Mouse (Mus musculus) hindbrain, embryonic 11.5 days (tissue): Measurements from ENCODE around the gene Cartpt. TPM values are rescaled to one million over a fixed set of nuclear protein-coding genes. Genes with fewer than 3 reads are reported as not detected.
"Not testable (repeated sequence)": the region's sequence is repeated elsewhere in the genome, so short reads cannot be mapped to it uniquely, and the experiment has no call there.

ENCODE experiments used
- ATAC-seq: fragments of 200-750 bp; cut with Nextera tagmentation; 2 replicates; pipeline ENCODE4 v1.8.0; 2017; ENCODE audit warnings: mild to moderate bottlenecking, moderate TSS enrichment, moderate library complexity; ENCODE audit not compliant: low FRiP score
- DNase-seq: peaks from one replicate; pipeline ENCODE4 v3.0.0-alpha.2; 2015; ENCODE audit warnings: low spot score
- H3K27ac ChIP-seq: fragments of 300-500 bp; sonication (generic); 2 replicates; pipeline ENCODE4 v1.5.1; 2014; ENCODE audit warnings: mild to moderate bottlenecking, low read depth, low read length
- H3K27me3 ChIP-seq: fragments of 300-500 bp; sonication (generic); 2 replicates; pipeline ENCODE4 v1.6.1; 2014; ENCODE audit warnings: mild to moderate bottlenecking, low read length, moderate library complexity, mixed read lengths; ENCODE audit not compliant: control insufficient read depth, insufficient read depth
- H3K36me3 ChIP-seq: fragments of 300-500 bp; sonication (generic); 2 replicates; pipeline ENCODE4 v1.6.1; 2014; ENCODE audit warnings: mild to moderate bottlenecking, low read length, moderate library complexity, mixed read lengths; ENCODE audit not compliant: control insufficient read depth, insufficient read depth
- H3K4me1 ChIP-seq: fragments of 300-500 bp; sonication (generic); replicated peaks from 2 replicates; pipeline ENCODE4 v1.6.1; 2014; ENCODE audit warnings: low read length, mixed read lengths; ENCODE audit not compliant: control insufficient read depth, insufficient read depth
- H3K4me2 ChIP-seq: fragments of 300-500 bp; sonication (generic); replicated peaks from 2 replicates; pipeline ENCODE4 v1.6.1; 2014; ENCODE audit warnings: mild to moderate bottlenecking, low read depth, low read length
- H3K4me3 ChIP-seq: fragments of 300-500 bp; sonication (generic); 2 replicates; pipeline ENCODE4 v1.5.1; 2014; ENCODE audit warnings: low read depth, low read length
- H3K9ac ChIP-seq: fragments of 300-500 bp; sonication (generic); 2 replicates; pipeline ENCODE4 v1.6.1; 2014; ENCODE audit warnings: low read depth, low read length
- H3K9me3 ChIP-seq: fragments of 300-500 bp; sonication (generic); 2 replicates; pipeline ENCODE4 v1.6.1; 2016; ENCODE audit warnings: low read length; ENCODE audit not compliant: control insufficient read depth
- WGBS: fragments of 180-500 bp; shearing (Covaris S2); extraction: QIAGEN DNeasy Blood & Tissue Kit; methylation state at CpG from one replicate; pipeline ENCODE4 v1.1.7; 2014; 5-methylcytosine and 5-hydroxymethylcytosine counted together
- polyA plus RNA-seq: library from polyadenylated mRNA; unstranded; fragments of >200 nt; fragmentation: Nextera tagmentation; extraction: Ambion mirVana; gene quantifications from 2 replicates; pipeline ENCODE4 v1.2.1, GENCODE M21; 2014

The Cartpt gene
- polyA plus RNA-seq, 1 experiment from 2014 or later = 32.8 TPM

DNA sequence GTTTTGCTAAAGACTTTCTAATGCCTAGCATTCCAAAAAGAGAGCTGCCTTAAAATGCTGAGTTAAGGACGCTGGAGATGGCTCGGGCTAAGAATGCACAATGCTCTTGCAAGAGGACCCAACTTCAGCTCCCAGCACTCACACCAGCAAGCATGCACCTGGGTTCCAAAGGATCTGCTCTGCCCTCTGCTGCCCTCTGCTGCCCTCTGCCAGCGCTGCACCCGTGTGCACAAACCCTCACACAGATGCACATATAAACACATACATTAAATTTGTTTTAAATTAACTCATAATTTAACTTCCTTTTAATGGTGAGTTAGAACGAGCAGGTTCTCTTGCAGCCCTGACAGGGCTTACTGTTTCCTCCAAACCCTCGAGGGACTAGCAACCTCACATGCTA lies 32.5 kb downstream of the Cartpt start:
- Histone ChIP-seq H3K9ac (no peak overlapping the region), H3K27me3 (no peaks in the 10 kb centered on the region), H3K9me3 (no peaks in the 10 kb centered on the region), H3K27ac (no peak overlapping the region), H3K4me2 (no peak overlapping the region), H3K4me3 (no peak overlapping the region), H3K36me3 (no peaks in the 10 kb centered on the region), H3K4me1 (no peaks in the 10 kb centered on the region)
- no peak for DNase-seq
- no peak for ATAC-seq
- 89% methylated on average over 6 of the region's 6 CpGs for WGBS

DNA sequence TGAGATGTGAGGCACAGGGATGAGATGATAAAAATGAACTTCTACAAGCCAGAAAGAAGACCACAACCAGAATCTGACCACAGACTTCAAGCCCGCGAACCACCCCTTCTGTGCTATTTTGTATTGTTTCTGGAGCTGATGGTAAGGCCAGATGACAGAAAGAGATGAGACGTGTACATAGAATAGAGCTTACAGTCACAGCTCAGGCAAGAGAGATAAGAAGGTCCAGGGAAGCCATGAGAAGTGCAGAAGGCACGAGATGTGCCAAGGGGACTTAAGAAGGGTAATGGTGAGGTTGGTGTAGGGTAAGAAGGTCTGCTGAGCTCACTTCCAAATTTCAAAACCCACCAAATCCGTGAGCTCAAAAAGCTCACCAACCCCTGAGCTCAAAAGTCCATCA lies 36.6 kb downstream of the Cartpt start:
- Histone ChIP-seq H3K27me3 (no peaks in the 10 kb centered on the region), H3K4me1 (no peaks in the 10 kb centered on the region), H3K27ac (no peak overlapping the region), H3K9ac (no peak overlapping the region), H3K36me3 (no peaks in the 10 kb centered on the region), H3K4me3 (no peak overlapping the region), H3K4me2 (no peak overlapping the region), H3K9me3 (no peaks in the 10 kb centered on the region)
- no peak for DNase-seq
- no peak for ATAC-seq
- WGBS = 86% methylated on average over 5 of the region's 5 CpGs

DNA sequence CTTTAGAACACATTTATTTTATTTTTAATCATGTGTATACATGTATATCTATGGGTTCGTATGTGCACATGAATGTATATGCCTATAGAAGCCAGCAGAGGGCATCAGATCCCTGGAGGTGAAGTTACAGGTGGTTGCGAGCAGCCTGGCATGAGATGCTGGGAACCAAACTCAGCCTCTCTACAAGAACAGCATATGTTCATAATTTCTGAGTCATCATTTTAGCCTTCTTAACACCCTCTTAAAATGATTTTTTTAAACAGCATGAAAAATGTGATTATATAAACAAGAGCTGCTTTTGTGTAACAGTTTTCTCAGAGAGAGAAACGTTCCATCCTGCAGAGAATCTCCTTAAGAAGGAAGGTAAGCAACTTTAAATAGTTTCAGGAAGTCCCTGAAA lies 40.2 kb downstream of the Cartpt start:
- Histone ChIP-seq H3K27ac (no peak overlapping the region), H3K4me1 (no peaks in the 10 kb centered on the region), H3K27me3 (no peaks in the 10 kb centered on the region), H3K4me3 (no peak overlapping the region), H3K9ac (no peak overlapping the region), H3K9me3 (no peaks in the 10 kb centered on the region), H3K4me2 (no peak overlapping the region), H3K36me3 (no peaks in the 10 kb centered on the region)
- DNase-seq (no peak), ATAC-seq (no peak)
- 90% methylated on average over 3 of the region's 3 CpGs for WGBS

DNA sequence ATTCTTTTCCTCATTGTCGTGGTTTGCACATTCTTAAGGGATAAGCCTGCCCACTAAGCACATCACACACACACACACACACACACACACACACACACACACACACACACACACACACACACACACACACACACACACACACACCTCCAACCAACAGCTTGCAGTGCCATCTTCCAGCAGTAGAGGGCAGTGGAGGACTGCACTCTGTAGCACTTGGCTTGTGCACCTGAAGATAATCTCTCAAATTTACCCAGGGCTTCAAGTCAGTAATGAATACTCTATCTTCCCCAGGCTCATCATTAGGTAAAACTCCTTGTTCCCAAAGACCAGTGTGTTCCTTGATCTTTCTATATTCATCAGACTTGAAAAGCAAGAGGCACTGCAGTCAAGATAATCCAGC lies 41.8 kb downstream of the Cartpt start:
- Histone ChIP-seq H3K36me3 (no peaks in the 10 kb centered on the region), H3K27me3 (no peaks in the 10 kb centered on the region), H3K9me3 (no peaks in the 10 kb centered on the region), H3K9ac (no peak overlapping the region), H3K4me3 (no peak overlapping the region), H3K4me2 (no peak overlapping the region), H3K27ac (no peak overlapping the region), H3K4me1 (no peaks in the 10 kb centered on the region)
- DNase-seq (peak; percentile 86), ATAC-seq (no peak)
- WGBS = 17% methylated on average over 1 of the region's 1 CpGs

DNA sequence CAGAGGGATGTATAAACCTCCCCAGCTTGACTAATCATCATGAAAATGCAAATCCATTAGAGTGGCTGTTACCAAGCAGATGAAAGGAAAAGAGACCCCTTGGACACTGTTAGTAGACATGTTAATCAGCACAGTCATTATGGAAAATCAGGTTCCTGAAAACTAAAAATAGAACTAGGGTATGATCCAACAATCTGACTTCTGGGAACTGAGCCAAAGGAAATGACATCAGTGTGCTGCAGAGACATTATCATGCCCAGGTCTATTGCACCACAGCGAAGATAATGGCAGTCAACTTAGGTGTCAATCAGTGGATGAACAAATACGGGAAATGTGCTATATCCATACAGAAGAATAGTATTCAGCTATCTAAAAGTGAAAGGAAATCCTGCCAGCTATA lies 43.0 kb downstream of the Cartpt start:
- Histone ChIP-seq H3K27me3 (no peaks in the 10 kb centered on the region), H3K36me3 (no peaks in the 10 kb centered on the region), H3K4me2 (no peak overlapping the region), H3K4me3 (no peak overlapping the region), H3K4me1 (no peaks in the 10 kb centered on the region), H3K9ac (no peak overlapping the region), H3K9me3 (no peaks in the 10 kb centered on the region), H3K27ac (no peak overlapping the region)
- whole genome bisulfite sequencing = 73% methylated on average over 2 of the region's 2 CpGs
- ATAC-seq (no peak), DNase-seq (no peak)

DNA sequence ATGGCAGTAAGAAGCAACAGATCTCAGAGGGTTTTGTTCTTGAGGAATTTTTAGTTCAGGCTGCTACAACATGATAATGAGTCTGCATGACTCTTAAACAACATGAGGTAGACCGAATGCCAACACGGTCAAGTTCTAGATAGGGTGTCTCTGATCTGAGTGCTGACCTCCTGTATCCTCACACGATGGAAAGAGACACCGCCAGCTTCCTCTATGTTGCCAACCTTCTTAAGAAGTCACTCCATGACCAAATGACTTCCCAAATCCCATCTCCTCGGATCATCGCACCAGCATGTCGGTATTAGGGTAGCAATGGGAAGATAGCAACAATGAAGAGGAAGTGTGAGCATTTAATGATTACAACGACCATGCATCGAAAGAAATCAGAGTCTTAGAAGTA lies 43.6 kb downstream of the Cartpt start:
- Histone ChIP-seq H3K4me3 (no peak overlapping the region), H3K4me1 (no peaks in the 10 kb centered on the region), H3K36me3 (no peaks in the 10 kb centered on the region), H3K27me3 (no peaks in the 10 kb centered on the region), H3K9ac (no peak overlapping the region), H3K9me3 (no peaks in the 10 kb centered on the region), H3K4me2 (no peak overlapping the region), H3K27ac (no peak overlapping the region)
- 85% methylated on average over 9 of the region's 9 CpGs for WGBS
- ATAC-seq (no peak), DNase-seq (no peak)

DNA sequence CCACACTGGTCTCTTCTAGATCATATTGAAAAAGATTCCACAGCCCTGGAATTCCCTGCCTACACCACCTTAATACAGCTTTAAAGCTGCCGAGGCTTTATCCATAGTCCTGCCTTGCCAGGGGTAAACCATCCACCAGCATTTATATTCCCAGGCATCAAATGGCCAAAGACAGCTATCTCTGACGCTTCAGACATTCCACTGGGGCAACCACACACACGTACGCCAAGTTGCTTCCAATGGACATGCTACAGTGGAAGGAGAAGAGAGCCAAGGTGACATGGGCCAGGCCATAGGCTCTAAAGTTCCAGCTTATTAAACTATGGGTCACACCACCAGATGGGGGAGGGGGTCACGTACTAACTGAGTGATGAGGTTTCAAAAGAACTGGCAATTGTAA lies 45.7 kb downstream of the Cartpt start:
- Histone ChIP-seq H3K27ac (no peak overlapping the region), H3K4me2 (no peak overlapping the region), H3K27me3 (no peaks in the 10 kb centered on the region), H3K4me1 (no peaks in the 10 kb centered on the region), H3K4me3 (no peak overlapping the region), H3K9me3 (no peaks in the 10 kb centered on the region), H3K36me3 (no peaks in the 10 kb centered on the region), H3K9ac (no peak overlapping the region)
- ATAC-seq (no peak), DNase-seq (no peak)
- WGBS = 87% methylated on average over 5 of the region's 5 CpGs

DNA sequence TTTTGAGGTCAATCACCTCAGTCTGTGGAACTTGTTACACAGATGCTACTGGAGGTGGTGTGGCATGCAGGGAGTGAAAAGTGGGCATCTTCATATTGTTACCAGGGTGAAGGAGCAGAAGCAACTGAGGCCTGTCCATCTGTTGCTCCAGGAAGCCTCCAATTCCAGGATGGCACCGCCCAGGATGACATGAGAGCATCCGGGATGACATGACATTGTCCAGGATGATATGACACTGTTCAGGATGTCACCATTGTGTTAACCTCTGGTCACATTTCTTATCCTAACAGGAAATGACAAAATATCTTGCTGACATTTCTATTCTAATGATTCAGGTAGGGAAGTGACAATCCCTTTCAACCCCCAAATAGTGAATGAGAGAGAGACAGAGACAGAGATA lies 47.8 kb downstream of the Cartpt start:
- DNase-seq (no peak), ATAC-seq (no peak)
- H3K27ac ChIP-seq = no peak overlapping the region
- H3K4me3 ChIP-seq = no peak overlapping the region
- no peak overlapping the region for H3K9ac ChIP-seq
- no peaks in the 10 kb centered on the region for H3K9me3 ChIP-seq
- H3K36me3 ChIP-seq = no peaks in the 10 kb centered on the region
- H3K27me3 ChIP-seq = no peaks in the 10 kb centered on the region
- H3K4me1 ChIP-seq = no peaks in the 10 kb centered on the region
- 91% methylated on average over 2 of the region's 2 CpGs for WGBS
- no peak overlapping the region for H3K4me2 ChIP-seq

DNA sequence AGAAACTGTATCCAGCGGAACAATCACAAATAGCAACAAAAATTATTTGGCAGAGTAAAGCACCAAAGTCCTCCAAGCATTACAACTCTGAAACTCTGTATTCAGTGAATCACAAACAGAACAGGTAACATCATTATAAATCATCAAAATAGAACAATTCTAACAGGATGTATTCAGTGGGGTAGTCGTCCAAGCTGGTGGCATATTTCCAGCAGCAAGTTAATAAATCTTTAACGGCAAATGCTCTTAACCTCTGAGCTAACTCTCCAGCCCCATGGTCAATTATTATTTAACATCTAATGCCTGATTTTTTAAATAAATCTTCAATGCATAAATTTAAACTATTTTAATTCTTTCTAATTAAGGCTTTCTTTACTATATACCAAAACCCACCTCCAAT lies 48.5 kb downstream of the Cartpt start:
- 86% methylated on average over 3 of the region's 3 CpGs for WGBS
- H3K4me1 ChIP-seq, H3K4me3 ChIP-seq, H3K9ac ChIP-seq, ATAC-seq, H3K36me3 ChIP-seq, H3K27ac ChIP-seq, DNase-seq, H3K27me3 ChIP-seq, H3K9me3 ChIP-seq, H3K4me2 ChIP-seq: not testable (repeated sequence)
